Mouse (Mus musculus) lung, postnatal 25 days (tissue): ENCODE results near the gene Cyp2c50.
"Not testable (repeated sequence)": the region's sequence is repeated elsewhere in the genome, so short reads cannot be mapped to it uniquely, and the experiment has no call there.

Experiments used
- DNase-seq: peaks from one replicate; pipeline ENCODE4 v3.0.0; 2022; ENCODE audit warnings: low spot score

The Cyp2c50 gene

DNA sequence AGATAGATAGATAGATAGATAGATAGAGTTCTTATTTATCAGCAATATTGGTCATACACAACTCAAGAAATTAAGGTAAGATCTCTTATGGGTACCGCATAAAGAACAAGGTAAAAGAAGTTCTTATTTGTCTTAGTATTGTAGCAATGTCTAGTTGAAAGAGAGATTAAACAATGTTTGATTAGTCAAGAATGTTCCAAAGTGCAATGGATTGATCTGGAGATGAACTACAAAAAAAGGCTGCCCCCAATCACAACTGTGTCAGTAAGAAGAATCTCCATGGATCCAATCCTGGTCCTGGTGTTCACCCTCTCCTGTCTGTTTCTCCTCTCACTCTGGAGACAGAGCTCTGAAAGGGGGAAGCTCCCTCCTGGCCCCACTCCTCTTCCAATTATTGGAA lies at the start of gene Cyp2c50:
Gene Cyp2c50, plus strand, starts transcription at position 268 of the 400 bp plus-strand sequence.
- DNase-seq = not testable (repeated sequence)

DNA sequence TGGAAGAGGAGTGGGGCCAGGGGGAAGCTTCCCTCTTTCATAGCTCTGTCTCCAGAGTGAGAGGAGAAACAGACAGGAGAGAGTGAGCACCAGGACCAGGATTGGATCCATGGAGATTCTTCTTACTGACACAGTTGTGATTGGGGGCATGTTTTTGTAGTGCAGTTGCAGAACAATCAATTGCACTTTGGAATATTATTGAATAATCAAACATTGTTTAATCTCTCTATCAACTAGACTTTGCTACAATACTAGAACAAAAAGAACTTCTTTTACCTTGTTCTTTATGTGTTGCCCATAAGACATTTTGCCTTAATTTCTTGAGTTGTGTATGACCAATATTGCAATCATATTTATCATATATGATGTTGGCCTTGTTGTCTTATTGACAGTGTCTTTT lies 15.8 kb upstream of the Cyp2c50 start, which contains the start of gene Cyp2c54:
Gene Cyp2c54, minus strand, starts transcription at position 127 of the 400 bp plus-strand sequence.
- no peak for DNase-seq

DNA sequence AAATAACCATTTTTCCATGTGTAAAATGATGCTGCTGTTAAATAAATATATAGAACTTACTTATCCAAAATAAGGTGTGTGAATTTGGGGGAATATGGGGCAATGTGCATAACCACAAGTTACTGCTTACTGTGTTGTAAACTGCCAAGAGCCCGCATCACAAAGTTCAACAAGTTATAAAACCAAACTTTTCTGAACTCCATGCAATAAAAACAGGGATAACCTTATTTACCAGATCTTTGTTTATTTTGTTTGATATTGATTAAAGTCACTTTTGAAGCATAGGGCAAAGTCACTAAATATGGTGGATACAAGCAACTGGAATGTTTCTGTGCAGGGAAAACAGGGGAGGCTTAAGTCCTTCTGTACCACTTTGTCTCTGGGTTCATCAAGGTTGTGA lies 1.1 kb upstream of the Cyp2c50 start:
- DNase-seq = no peak

DNA sequence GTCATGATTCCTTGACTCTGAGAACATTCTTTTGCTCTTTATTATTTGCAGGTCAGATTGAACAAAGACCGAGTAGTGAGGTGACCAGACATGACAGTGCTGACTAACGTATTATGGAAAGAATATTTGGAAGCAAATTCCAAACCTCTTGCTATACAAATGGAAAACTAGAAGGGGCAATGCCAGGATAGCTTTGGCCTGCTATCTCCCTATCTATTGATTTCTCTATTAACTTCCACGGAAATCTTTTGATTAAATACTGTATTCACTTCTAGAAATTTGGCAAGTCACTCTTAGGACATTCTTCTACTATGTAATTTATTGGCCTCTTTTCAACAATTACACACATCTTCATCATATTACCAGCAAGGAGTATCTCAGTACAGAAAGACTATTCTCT lies 1.6 kb downstream of the Cyp2c50 start:
- DNase-seq = no peak

DNA sequence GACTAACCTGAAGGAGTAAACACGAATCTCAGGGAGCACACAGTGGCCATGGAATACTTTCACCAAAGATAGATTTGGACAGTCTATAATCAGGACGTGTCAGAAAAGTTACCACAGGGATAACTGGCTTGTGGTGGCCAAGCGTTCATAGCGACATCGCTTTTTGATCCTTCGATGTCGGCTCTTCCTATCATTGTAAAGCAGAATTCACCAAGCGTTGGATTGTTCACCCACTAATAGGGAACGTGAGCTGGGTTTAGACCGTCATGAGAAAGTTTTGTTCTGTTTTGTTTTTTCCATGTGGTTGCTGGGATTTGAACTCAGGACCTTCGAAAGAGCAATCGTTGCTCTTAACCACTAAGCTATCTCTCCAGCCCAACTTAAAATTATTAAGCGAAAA lies 30.1 kb downstream of the Cyp2c50 start:
- not testable (repeated sequence) for DNase-seq

DNA sequence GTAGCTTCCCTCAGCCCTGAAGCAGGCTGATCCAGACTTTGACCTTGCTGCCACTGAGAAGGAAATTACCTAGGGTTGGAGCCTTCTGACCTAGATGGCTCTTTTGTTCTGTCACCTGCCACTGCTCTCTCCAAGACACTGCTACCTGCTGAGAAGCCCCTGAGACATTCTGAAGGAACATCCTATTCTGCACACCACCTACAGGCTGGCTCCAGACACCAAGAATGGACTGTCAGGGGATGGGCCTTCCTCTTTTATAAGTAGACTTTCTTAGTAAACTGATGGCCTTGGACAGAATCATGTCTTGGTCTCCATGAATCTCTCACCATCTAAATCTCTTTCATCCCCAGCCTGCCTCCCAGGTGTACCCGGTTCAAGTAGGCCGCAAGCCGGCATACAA lies 35.7 kb downstream of the Cyp2c50 start:
- not testable (repeated sequence) for DNase-seq

DNA sequence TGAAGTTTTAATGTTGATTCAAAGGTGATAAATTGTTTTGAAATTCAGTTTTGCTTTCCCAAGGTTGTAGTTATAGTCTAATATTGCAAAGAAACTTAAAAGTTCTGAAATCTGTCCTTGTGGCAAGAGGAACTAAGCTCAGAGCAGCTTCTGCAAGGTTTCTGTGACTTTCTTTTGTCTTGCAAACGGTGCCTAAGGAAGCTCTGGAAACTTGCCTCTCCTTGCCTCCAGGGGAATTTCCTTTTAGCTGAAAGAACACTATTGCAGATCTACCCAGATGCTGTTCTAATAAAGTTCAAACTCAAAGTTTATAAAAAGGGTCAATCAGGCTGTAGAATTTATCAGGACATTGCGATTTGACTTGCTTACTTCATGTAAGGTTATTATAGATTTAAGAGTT lies 37.5 kb downstream of the Cyp2c50 start:
- DNase-seq = not testable (repeated sequence)
